Mouse (Mus musculus): Measurements from ENCODE around the gene Hist3h2a. TPM values are rescaled to one million over a fixed set of nuclear protein-coding genes. Genes with fewer than 3 reads are reported as not detected.

Hist3h2a gene
- polyA plus RNA-seq, 1 experiment, result 20.3 TPM

GRCm38 (mm10) chr11:58968551-58968950 is 14.1 kb downstream of the Hist3h2a start:
- DNase-seq (ENCODE audit: low read depth), result no peak

- DNase-seq (ENCODE audit: low read depth), result no peak
Measured at GRCm38 (mm10) chr11:58969027-58969426, 14.5 kb downstream of the Hist3h2a start.

- DNase-seq (ENCODE audit: low read depth), result no peak
Measured at GRCm38 (mm10) chr11:58969659-58970058, 15.2 kb downstream of the Hist3h2a start.

- no peak for DNase-seq (ENCODE audit: low read depth)
Measured at GRCm38 (mm10) chr11:58970831-58971530, 16.5 kb downstream of the Hist3h2a start.

- no peak for DNase-seq (ENCODE audit: low read depth)
Measured at GRCm38 (mm10) chr11:58971796-58972195, 17.3 kb downstream of the Hist3h2a start.

- DNase-seq (ENCODE audit: low read depth), result no peak
Measured at GRCm38 (mm10) chr11:58974414-58974813, 19.9 kb downstream of the Hist3h2a start.

GRCm38 (mm10) chr11:58977150-58977549 is 22.7 kb downstream of the Hist3h2a start:
- no peak for DNase-seq (ENCODE audit: low read depth)

GRCm38 (mm10) chr11:58977607-58978026 is 23.1 kb downstream of the Hist3h2a start:
- DNase-seq (ENCODE audit: low read depth), result no peak

GRCm38 (mm10) chr11:58978027-58978705 is 23.7 kb downstream of the Hist3h2a start, which contains the start of gene Trim11:
Trim11 (plus strand) TSS chr11:58978093.
- no peak for DNase-seq (ENCODE audit: low read depth)

- DNase-seq (ENCODE audit: low read depth), result no peak
Measured at GRCm38 (mm10) chr11:58978706-58979030, 24.2 kb downstream of the Hist3h2a start.

GRCm38 (mm10) chr11:58979183-58979582 is 24.7 kb downstream of the Hist3h2a start:
- no peak for DNase-seq (ENCODE audit: low read depth)

GRCm38 (mm10) chr11:58979661-58980060 is 25.2 kb downstream of the Hist3h2a start:
- peak; percentile 66 for DNase-seq (ENCODE audit: low read depth)

GRCm38 (mm10) chr11:58980381-58980990 is 26.0 kb downstream of the Hist3h2a start:
- DNase-seq (ENCODE audit: low read depth), result no peak

- DNase-seq (ENCODE audit: low read depth), result no peak
Measured at GRCm38 (mm10) chr11:58981541-58982447, 27.3 kb downstream of the Hist3h2a start.

- DNase-seq (ENCODE audit: low read depth), result no peak
Measured at GRCm38 (mm10) chr11:58982471-58983097, 28.1 kb downstream of the Hist3h2a start.

- no peak for DNase-seq (ENCODE audit: low read depth)
Measured at GRCm38 (mm10) chr11:58983691-58984341, 29.3 kb downstream of the Hist3h2a start.

GRCm38 (mm10) chr11:58984657-58985056 is 30.2 kb downstream of the Hist3h2a start:
- DNase-seq (ENCODE audit: low read depth), result no peak

- no peak for DNase-seq (ENCODE audit: low read depth)
Measured at GRCm38 (mm10) chr11:58985299-58985917, 30.9 kb downstream of the Hist3h2a start.

- DNase-seq (ENCODE audit: low read depth), result no peak
Measured at GRCm38 (mm10) chr11:58989166-58989565, 34.7 kb downstream of the Hist3h2a start.

GRCm38 (mm10) chr11:58990141-58990540 is 35.7 kb downstream of the Hist3h2a start:
- no peak for DNase-seq (ENCODE audit: low read depth)
